Mouse (Mus musculus) erythroblast, adult 5-6 weeks (primary cell): Measurements from ENCODE around the gene Bpifb5. TPM values are rescaled to one million over a fixed set of nuclear protein-coding genes. Genes with fewer than 3 reads are reported as not detected.
"Not testable (repeated sequence)": the region's sequence is repeated elsewhere in the genome, so short reads cannot be mapped to it uniquely, and the experiment has no call there.

Experiments used
- ATAC-seq: replicated peaks from 2 replicates; pipeline ENCODE4 v1.8.0; 2016; ENCODE audit warnings: moderate number of reproducible peaks, mild to moderate bottlenecking, moderate TSS enrichment, inconsistent platforms; ENCODE audit not compliant: poor library complexity, low FRiP score, severe bottlenecking
- total RNA-seq, 2 experiments: library from RNA; stranded (forward) in 1 of 2; stranded (reverse) in 1 of 2; fragments of 150-400 nt in 1 of 2; fragments of 200-764, 138-1000 nt in 1 of 2; gene quantifications; 2 replicates each; pipeline versions ENCODE4 v1.2.3 to v1.2.4; 2015 to 2017; ENCODE audit warnings: low replicate concordance in 2 of 2

Gene Bpifb5
- total RNA-seq (2015; ENCODE audit: low replicate concordance), result not detected in 2 replicates
- total RNA-seq (2017; ENCODE audit: low replicate concordance), result not detected in 2 replicates

DNA sequence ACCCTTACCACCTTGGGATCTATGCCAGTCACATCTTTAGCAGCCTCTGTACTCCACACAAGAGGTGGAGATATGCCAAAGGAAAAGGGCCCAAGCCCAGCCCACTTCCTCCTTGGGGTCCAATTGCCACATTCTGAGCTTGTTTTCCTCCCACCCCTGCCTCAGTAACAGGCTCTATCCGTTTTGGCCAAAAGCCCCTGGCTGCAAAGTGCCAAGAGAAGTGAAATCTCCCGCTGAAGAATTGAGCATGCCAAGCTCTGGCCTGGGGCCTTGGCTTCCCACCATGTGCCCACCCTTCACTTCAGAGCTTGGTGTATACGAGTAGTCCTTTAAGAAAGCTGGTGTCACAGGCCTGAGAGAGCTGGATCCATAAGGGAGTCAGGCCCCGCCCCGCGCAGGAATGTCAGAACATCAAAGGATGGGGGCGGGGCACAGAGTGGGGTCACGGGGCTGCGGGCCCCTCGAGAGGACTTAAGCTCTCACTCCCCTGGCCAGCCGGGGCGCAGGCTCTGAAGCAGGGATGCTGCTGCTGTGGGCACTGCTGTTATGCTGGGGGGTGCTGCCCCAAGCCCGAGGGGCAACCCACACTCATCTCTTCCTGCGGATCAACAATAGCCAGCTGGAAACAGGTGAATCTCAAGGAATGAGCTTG lies at the start of gene Bpifb5:
TSS of gene Bpifb5 (plus strand) at position 478 of the 652 bp plus-strand sequence.
- ATAC-seq, result no peak

DNA sequence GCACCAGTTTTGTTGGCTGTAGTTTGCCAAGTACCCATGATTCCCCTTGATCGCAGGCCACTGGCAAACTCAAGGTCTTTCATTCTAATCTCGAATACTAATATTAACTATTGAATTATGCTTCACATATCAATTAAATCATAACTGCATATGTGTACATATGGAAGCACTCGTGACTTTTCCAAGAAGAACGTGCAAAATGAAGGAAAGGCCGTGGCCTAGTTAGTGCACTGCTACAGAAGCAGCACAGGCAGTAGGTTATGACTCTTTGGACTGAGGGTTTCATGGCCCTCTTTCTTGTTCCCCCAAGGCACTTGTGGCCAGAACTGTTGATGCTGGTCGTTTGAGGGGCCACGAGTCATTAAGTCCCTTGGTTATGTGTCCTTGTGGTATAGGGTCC lies 41.6 kb upstream of the Bpifb5 start:
- ATAC-seq, result not testable (repeated sequence)

DNA sequence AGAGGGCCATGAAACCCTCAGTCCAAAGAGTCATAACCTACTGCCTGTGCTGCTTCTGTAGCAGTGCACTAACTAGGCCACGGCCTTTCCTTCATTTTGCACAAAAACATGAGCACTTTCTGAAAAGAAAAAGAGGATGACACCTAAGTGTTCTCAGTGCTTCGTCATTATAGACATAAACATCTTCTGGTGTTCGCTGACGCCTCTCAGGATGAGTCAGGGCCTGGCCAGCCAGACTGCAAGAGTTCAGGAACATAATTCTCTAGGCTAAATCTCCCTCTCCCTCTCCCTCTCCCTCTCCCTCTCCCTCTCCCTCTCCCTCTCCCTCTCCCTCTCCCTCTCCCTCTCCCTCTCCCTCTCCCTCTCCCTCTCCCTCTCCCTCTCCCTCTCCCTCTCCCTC lies 40.5 kb upstream of the Bpifb5 start:
- ATAC-seq, result not testable (repeated sequence)

DNA sequence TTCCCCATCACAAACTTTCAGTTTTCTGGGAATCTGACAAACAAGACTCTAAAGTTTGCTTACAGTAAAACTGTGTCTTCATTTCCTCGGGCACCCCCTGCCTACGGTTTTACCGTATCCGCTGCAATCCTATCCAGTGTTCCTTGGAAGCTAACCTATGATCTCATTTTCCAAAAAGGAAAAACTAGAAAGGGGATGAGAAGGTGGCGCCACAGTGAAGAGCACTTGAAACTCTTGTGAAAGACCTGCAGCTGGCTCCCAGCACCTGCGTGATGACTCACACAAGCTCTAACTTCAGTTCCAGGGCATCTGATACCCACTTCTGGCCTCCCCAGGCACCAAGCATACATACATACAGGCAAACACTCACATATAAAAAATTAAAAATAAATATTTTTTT lies 38.2 kb upstream of the Bpifb5 start:
- no peak for ATAC-seq

- ATAC-seq, result no peak
These were observed 37.8 kb upstream of the Bpifb5 start for GRCm38 (mm10) chr2:154185748-154186147.

- ATAC-seq, result no peak
These were observed 36.1 kb upstream of the Bpifb5 start for GRCm38 (mm10) chr2:154187468-154187867.

DNA sequence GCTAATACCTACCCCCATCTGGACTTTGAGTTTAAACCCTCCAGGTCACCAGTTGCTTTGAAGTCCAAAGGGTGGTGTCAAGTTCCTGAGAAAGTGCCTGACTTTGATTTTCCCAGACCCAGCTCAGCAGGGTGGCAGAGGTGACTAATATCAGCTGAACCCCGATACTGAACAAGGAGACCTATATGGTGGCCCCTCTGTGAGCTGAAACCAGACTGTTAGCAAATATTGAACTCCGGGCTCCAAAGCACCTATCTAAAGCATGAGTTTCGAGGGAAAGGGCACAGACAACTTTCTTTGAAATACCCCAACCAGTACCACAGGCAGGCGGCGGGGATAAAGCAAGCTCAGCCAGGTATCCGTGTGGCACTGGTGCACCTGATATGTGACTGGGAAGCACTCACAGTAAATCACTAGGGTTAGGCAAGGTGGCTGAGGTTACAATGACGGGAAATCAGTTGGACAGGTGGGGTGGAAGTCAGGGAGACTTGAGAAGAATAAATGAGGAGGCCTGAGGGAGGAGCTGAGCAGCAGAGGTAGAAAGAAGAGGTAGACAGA lies 33.6 kb upstream of the Bpifb5 start:
- ATAC-seq, result no peak

DNA sequence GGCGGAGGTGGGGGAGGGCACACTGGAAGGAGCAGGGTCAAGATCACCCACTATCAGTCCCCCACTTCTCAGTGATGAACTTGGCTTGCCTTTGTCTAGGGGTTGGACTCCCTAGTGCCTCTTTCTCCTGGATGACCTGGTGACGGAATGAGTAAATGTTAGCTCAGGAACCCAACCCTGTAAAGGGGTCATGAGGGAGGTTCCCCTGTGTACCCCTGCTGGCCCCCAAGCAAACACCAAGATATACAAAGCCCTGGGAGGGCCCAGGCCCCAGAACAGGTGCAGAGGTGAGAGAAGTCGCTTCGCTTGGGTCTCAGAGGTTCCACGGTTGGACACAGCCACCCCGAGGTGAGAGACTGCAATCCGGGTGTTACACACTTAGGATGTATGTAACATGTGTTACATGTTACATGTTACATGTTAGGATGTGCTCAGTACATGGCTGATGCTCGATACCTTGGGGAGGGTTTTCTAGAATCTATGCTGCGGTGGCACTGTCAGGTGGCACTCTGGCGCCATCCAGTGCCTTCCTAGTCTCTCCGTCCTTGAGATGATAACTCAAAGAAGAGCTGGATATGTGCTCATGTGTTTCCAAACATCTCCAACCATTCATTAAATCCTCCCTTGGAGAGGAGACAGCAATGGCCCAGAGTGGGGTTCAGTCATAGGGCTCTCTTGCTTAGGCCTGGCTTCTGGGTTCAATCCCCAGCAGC lies 32.8 kb upstream of the Bpifb5 start, which contains the start of gene Bpifb1:
TSS of gene Bpifb1 (plus strand) at position 273 of the 713 bp plus-strand sequence.
- no peak for ATAC-seq

GRCm38 (mm10) chr2:154192141-154192540 lies 31.4 kb upstream of the Bpifb5 start:
- no peak for ATAC-seq

- no peak for ATAC-seq
These were observed 30.5 kb upstream of the Bpifb5 start for GRCm38 (mm10) chr2:154193071-154193470.

DNA sequence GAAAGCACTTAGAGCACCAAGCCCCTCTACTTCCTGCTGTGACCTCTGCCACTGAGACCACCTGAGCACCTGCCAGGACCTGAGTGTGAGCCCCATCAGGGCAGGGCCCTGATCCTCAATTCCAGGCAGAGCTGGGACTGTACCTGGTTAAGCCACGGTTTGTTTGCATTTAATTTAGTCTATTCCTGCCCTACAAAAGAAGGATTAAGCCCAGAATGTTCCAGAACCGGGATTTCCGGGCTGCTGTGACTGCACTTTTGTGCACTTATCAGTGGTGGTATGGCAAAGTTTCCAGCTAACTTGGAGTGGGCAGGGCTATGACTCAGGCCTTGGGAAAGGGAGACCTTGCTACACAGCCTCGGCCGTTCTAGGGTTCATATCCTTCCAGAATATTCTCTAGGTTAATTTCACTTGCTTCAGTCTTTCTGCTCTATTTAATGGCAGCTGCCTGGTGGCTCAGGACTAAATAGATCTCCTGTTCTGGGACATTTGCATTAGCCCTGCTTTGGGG lies 29.5 kb upstream of the Bpifb5 start:
- ATAC-seq, result no peak

DNA sequence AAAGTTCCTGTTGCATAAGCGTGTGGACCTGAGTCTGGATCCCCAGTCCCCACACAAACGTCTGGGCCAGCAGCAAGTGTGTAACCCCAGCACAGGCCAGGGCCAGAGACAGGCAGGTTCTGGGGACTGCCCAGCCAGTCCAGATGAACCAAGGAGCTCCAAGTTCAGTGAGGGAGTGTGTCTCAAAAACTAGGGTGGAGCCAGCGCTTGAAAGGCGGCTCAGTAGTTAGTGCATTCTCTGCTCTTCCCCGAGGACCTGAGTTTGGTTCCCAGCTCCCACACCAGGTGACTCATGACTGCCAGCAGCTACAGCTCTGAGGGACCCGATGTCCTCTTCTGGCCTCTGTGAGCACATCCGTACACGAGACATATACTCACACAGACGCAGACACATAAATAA lies 26.5 kb upstream of the Bpifb5 start:
- ATAC-seq, result no peak

DNA sequence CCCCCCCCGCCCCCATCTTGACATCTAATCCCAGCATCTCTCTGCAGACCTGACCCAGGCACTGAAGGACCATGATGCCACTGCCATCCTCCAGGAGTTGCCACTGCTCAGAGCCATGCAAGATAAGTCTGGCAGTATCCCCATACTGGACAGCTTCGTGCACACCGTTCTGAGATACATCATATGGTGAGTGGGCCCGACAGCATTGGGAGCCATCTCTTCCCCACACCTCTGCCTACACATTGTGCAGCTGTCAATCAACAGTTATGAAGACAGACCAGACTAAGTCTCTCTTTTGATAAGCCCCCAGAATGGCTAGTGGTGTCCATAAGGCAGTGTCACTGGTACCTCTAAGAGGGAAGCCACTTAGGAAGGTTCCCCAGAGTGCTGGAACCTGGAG lies 18.9 kb upstream of the Bpifb5 start:
- no peak for ATAC-seq

GRCm38 (mm10) chr2:154206908-154207307 lies 16.6 kb upstream of the Bpifb5 start:
- 0 out of 2 replicates have a peak, but pooled peaks have one; percentile 32 for ATAC-seq

DNA sequence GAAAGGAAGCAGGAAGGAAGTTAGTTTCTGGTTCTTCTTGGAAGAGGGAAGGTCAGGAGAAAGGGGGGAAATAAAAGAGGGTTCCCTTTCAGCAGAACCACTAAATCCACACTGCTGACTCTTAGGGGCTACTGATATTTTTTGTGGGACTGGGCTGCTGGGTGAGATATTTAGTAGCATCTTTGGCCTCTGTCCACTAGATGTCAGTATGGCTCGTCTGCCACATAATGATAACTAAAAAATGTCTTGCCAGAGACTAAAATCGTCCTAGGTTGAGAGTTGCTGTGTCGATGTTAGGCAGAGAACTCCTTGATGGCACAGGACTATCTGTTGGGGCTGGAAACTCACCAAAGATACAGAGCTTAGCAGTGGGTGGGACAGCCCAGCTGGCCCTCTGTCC lies 14.4 kb upstream of the Bpifb5 start:
- no peak for ATAC-seq

DNA sequence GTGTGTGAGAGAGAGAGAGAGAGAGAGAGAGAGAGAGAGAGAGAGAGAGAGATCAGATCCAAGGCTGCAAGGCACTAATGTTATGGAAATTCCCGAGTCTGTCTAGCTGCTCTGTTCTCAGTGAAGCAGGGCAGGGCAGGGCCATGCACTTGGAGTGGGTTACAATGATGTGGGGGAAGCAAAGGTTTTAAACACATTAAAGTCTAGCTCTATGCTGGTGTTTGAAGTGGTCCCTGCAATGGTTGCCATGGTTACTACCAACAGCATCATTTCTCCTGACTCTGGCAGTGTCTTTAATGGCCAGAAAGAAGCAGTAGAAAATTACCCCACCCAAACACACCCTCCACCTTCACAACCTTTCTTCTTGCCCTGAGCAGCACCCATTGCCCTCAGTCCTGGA lies 12.4 kb upstream of the Bpifb5 start:
- no peak for ATAC-seq

DNA sequence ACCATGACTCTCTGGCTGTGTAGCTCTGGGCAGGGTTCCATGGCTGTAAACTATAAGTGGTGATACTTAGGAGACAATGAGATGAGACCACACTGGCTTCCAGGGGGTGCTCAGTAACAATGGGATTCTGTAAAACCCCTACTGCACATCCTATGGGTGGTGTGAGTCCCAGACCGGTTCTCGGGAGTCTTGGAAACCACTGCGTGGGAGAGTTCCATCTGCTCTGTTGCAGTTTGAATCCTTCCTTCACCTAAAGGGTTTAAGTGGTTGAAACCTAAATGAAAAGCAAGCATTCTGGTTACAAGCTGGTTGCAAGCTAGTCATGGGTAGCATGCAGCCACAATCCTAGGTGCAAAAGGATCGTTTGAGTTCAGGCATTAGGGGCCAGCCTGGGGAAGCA lies 11.7 kb upstream of the Bpifb5 start:
- ATAC-seq, result no peak

GRCm38 (mm10) chr2:154215191-154215590 lies 8.4 kb upstream of the Bpifb5 start:
- ATAC-seq, result 0 out of 2 replicates have a peak, but pooled peaks have one; percentile 60

GRCm38 (mm10) chr2:154219950-154220349 lies 3.6 kb upstream of the Bpifb5 start:
- ATAC-seq, result no peak

DNA sequence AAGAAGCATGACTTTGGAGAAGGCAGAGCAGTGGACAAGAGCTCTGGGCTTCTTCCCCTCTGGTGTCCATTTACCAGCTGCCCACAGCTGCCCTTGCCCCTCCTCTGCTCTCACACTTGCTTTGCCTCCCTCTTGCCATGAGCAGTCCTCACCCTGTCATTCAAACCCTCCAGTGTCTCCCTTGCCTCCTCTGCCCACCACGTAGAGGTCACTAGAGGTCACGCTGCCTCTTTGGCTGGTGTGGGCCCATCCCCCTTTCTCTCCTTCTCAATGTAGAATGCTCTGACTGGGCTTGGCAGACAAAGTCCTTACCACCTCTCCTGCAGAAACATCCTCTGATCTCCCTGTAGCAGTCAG lies 353 bp downstream of the Bpifb5 start:
- no peak for ATAC-seq

DNA sequence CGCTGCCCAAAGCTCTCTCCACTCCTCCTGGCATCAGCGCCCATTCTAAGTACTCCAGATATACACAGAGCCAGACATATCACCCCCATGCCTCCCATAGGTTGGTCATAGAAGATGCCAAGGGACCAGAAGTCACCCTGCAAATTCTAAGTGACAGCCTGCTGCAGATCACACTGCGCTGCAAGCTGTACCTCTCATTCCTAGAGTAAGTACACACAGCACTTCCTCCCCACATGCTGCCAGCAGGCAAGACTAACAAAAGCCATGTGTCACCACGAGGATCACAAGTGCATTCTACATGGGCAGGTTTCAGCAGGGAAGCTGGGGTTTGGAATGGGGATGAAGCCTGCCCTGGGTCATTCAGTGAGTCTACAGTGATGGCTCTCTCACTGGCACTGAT lies 3.4 kb downstream of the Bpifb5 start:
- no peak for ATAC-seq
